Mouse (Mus musculus) liver, embryonic 14.5 days (tissue): ENCODE measurements around the gene Rtl1. TPM values are rescaled to one million over a fixed set of nuclear protein-coding genes. Genes with fewer than 3 reads are reported as not detected.

Experiments
- ATAC-seq: fragments of 200-750 bp; cut with Nextera tagmentation; 2 replicates; pipeline ENCODE4 v1.8.0; 2017; ENCODE audit warnings: moderate number of reproducible peaks, mild to moderate bottlenecking, moderate library complexity; ENCODE audit not compliant: insufficient read depth
- DNase-seq, 3 experiments: peaks; one replicate each; pipeline ENCODE4 v3.0.0-alpha.2; 2012 to 2013; ENCODE audit warnings: low read depth in 3 of 3, low spot score in 3 of 3
- H3K27ac ChIP-seq: fragments of 300-500 bp; sonication (generic); 2 replicates; pipeline ENCODE4 v1.5.1; 2014; ENCODE audit warnings: moderate library complexity, mild to moderate bottlenecking, control low read depth, inconsistent platforms
- H3K27me3 ChIP-seq: fragments of 300-500 bp; sonication (generic); 2 replicates; pipeline ENCODE4 v1.6.1; 2014; ENCODE audit warnings: mild to moderate bottlenecking, low read length, moderate library complexity; ENCODE audit not compliant: control insufficient read depth, insufficient read depth
- H3K36me3 ChIP-seq: fragments of 300-500 bp; sonication (generic); replicated peaks from 2 replicates; pipeline ENCODE4 v1.6.1; 2014; ENCODE audit warnings: low read depth; ENCODE audit not compliant: control insufficient read depth, insufficient read depth
- H3K4me1 ChIP-seq, 2 experiments: fragments of 200-500 bp in 1 of 2; fragments of 300-500 bp in 1 of 2; sonication (generic) in 1 of 2; replicated peaks; 2 replicates each; pipeline ENCODE4 v1.6.1; 2012 to 2014; ENCODE audit warnings: antibody characterized with exemption in 1 of 2, inconsistent platforms in 1 of 2, low read length in 1 of 2; ENCODE audit not compliant: control insufficient read depth in 2 of 2, insufficient read depth in 2 of 2
- H3K4me2 ChIP-seq: fragments of 300-500 bp; sonication (generic); 2 replicates; pipeline ENCODE4 v1.6.1; 2014; ENCODE audit warnings: low read depth, mild to moderate bottlenecking, control low read depth, moderate library complexity
- H3K4me3 ChIP-seq, 2 experiments: fragments of 200-500 bp in 1 of 2; fragments of 300-500 bp in 1 of 2; sonication (generic) in 1 of 2; 2 replicates each; pipeline ENCODE4 v1.5.1; 2012 to 2014; ENCODE audit warnings: low read depth in 2 of 2, low read length in 2 of 2, mild to moderate bottlenecking in 2 of 2, control low read depth in 1 of 2, inconsistent platforms in 1 of 2, moderate library complexity in 1 of 2; ENCODE audit not compliant: insufficient read depth in 1 of 2
- H3K9ac ChIP-seq: fragments of 300-500 bp; sonication (generic); replicated peaks from 2 replicates; pipeline ENCODE4 v1.6.1; 2014; ENCODE audit warnings: mild to moderate bottlenecking, control low read depth, moderate library complexity
- H3K9me3 ChIP-seq: fragments of 300-500 bp; sonication (generic); 2 replicates; pipeline ENCODE4 v1.6.1; 2016; ENCODE audit warnings: low read length, mixed read lengths; ENCODE audit not compliant: control insufficient read depth
- CTCF ChIP-seq: IDR thresholded peaks from 2 replicates; pipeline ENCODE4 v1.5.1; 2016; ENCODE audit warnings: antibody characterized with exemption, low read depth, control low read depth
- EP300 ChIP-seq: IDR thresholded peaks from 2 replicates; pipeline ENCODE4 v1.6.1; 2016; ENCODE audit warnings: antibody characterized with exemption, low read depth
- WGBS: fragments of 180-500 bp; shearing (Covaris S2); extraction: QIAGEN DNeasy Blood & Tissue Kit; methylation state at CpG from one replicate; pipeline ENCODE4 v1.1.7; 2014; ENCODE audit not compliant: insufficient replicate concordance; 5-methylcytosine and 5-hydroxymethylcytosine counted together
- polyA plus RNA-seq, 2 experiments: library from polyadenylated mRNA; depleted of rRNA in 1 of 2; stranded (reverse) in 1 of 2; unstranded in 1 of 2; fragments of >200 nt; fragmentation: Nextera tagmentation in 1 of 2; extraction: Ambion mirVana in 1 of 2; gene quantifications; 2 replicates each; pipeline versions ENCODE4 v1.2.1 to v1.2.3; 2012 to 2014

The Rtl1 gene
- polyA plus RNA-seq, 2 experiments = 0.41 to 1.1 TPM

DNA sequence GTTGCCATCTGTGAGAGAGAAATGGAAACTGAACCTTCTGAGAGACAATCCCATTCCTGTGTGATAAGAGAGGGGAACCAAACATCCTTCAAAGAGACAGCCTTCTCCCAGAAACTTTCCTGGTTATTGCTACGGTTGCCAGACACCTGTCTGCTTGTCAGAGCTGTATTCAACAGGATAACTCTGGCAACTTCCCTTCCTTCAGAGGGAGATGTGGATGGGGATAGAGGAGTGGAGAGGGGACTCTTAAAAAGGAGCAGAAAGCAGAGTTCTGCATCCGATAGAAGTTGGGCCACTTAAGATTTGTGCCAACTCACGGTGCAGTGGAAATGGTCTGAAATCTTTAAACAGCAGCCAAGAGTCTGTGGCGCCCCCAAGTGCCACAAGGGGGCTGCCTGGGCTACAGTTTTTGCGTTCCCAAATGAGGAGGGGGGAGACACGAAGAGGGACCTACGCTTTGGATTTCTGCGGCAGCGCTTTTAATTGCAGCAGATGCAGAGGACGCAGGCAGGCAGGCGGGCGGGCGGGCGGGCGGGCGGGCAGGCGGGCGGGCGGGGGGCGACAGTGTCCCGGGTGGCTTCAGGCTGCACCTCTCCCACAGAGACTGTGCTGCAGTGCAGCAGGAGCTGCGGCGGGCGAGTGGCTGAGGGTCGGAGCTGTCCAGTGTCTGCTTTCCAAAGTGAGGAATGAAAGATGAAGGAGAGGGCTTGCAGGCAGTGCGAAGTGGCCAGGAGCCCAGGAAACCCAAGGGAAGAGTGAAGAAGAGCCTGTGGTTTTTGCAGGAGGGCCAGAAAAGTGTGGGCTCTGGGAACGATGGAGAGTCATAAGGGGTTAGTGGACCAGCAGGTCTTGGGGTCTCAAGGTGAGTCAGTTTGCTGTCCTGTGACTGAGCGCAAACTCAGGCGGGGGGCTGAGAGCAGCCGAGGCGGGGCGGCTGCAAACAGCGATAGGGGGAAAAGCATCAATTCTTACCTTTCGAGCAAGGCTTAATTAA is 12.6 kb upstream of the Rtl1 start:
- Histone ChIP-seq H3K9ac (no peak overlapping the region), H3K4me1 (no peaks in the 10 kb centered on the region), H3K9me3 (no peaks in the 10 kb centered on the region), H3K27ac (no peak overlapping the region), H3K4me3 (no peak overlapping the region), H3K36me3 (no peaks in the 10 kb centered on the region), H3K4me2 (peak overlapping the region; percentile 1; the same call in 1 of the 2 replicates), H3K27me3 (no peaks in the 10 kb centered on the region; the same call in 1 of the 2 replicates)
- DNase-seq (no peak), ATAC-seq (no peak)
- WGBS = 32% methylated on average over 34 of the region's 34 CpGs
- no peak for TF ChIP-seq EP300
- no peak for TF ChIP-seq CTCF

DNA sequence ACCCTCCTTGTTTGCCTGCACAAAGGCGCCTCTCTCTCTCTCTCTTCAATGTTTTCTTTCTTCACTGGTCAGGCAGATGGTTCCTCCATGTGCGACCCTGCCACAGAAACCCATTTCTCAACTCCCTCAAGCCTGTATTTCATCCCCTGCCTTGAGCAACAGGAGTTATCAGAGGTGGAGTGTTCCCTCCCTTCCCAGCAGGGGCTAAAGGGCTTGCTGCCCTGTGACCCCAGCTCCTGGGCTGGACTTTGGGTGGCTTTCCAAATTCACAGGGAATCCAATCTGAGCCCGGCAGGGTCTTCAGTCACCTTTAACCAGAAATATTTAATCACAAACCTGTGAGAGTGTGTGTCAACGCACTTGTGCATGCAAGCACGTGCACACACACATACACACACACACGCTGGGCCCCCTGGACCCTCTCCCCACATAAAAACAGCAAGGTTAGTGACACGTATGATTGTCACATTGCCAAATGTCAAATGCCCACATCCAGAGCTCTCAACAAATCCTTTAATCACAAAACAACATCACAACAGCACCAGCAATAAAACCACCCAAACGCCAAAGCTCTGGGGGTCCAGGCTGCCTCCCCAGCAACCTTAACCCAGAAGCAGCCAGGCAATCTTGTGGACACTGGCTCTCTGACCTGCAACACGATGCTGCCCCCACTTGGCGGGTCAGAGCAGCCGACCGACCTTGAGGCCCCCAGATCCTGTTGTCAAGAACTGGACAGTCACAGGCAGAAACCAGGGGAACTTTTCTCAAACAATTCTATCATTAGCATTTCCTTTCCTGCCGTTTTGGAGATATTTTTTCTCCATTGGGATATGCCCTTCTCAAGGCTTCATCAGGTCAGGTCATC is 8.7 kb upstream of the Rtl1 start:
- Histone ChIP-seq H3K27ac (no peak overlapping the region), H3K9ac (no peak overlapping the region), H3K4me3 (no peak overlapping the region), H3K9me3 (no peaks in the 10 kb centered on the region), H3K4me2 (no peak overlapping the region; the same call in 1 of the 2 replicates), H3K4me1 (no peaks in the 10 kb centered on the region), H3K36me3 (no peaks in the 10 kb centered on the region), H3K27me3 (no peaks in the 10 kb centered on the region; the same call in 1 of the 2 replicates)
- WGBS = 36% methylated on average over 13 of the region's 13 CpGs
- ATAC-seq (peak; percentile 33; the same call in 1 of the 2 replicates), DNase-seq (peak in 1 of 3 experiments; percentile 9)
- TF ChIP-seq EP300 (no peak), CTCF (peak; percentile 58)

DNA sequence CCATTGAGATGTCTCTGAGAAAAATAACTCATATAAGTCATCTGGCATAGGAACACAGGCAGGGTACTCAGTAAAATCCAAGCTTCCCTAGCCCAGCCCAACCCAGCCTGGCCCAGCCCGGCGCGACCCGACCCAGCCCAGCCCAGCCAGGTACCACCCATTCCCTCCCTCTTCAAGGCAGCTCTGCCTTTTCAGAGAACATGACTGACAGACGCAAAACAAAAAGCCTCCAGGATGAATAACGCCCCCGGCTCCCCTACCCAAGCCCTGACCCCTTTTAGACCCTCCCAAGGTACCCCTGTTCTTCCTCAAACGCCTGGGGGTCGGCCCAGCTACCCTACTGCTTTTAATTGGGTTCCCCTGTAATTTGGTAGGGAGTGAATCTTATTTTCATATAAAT is 7.8 kb upstream of the Rtl1 start:
- ATAC-seq (no peak), DNase-seq (no peak)
- Histone ChIP-seq H3K4me3 (no peak overlapping the region), H3K9ac (no peak overlapping the region), H3K4me2 (no peak overlapping the region; the same call in 1 of the 2 replicates), H3K27me3 (no peaks in the 10 kb centered on the region), H3K27ac (no peak overlapping the region), H3K4me1 (no peaks in the 10 kb centered on the region), H3K9me3 (no peaks in the 10 kb centered on the region), H3K36me3 (no peaks in the 10 kb centered on the region)
- WGBS = 54% methylated on average over 9 of the region's 9 CpGs
- no peak for TF ChIP-seq EP300
- no peak for TF ChIP-seq CTCF

DNA sequence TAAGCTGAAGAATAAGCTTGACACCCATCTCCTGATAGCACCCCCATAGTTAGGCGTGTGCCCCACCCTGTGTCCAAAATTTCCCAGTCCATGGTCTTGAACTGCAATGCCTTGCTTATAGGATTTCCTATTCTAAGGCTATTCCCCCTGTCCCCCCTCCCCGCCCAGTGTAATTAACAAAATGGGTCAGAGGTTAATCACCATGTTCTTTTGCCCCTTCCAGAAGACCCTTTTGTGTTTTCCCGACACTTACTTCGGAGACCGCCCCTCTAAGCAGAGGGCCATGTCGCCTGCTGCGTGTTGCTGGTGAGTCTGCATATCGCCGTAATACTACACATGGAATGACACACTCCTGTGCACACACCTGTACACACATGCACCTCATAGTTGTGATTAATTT is 7.1 kb upstream of the Rtl1 start:
- DNase-seq (no peak), ATAC-seq (no peak)
- Histone ChIP-seq H3K9ac (no peak overlapping the region), H3K4me1 (no peaks in the 10 kb centered on the region), H3K4me2 (no peak overlapping the region), H3K4me3 (no peak overlapping the region), H3K27ac (no peak overlapping the region), H3K27me3 (no peaks in the 10 kb centered on the region), H3K9me3 (no peaks in the 10 kb centered on the region), H3K36me3 (no peaks in the 10 kb centered on the region)
- 68% methylated on average over 9 of the region's 9 CpGs for WGBS
- no peak for TF ChIP-seq EP300
- TF ChIP-seq CTCF = no peak
